Mouse (Mus musculus) yolk sac, embryonic 10.5 days (tissue): ENCODE measurements around the gene Klk1b22.
"Not testable (repeated sequence)": the region's sequence is repeated elsewhere in the genome, so short reads cannot be mapped to it uniquely, and the experiment has no call there.

Source experiments
- DNase-seq: peaks from one replicate; pipeline ENCODE4 v3.0.0-alpha.2; 2017; ENCODE audit warnings: low spot score

The Klk1b22 gene

GRCm38 (mm10) chr7:44112373-44112772 lies at the start of gene Klk1b22:
TSS of gene Klk1b22 (plus strand) at chr7:44112673.
- no peak for DNase-seq

DNA sequence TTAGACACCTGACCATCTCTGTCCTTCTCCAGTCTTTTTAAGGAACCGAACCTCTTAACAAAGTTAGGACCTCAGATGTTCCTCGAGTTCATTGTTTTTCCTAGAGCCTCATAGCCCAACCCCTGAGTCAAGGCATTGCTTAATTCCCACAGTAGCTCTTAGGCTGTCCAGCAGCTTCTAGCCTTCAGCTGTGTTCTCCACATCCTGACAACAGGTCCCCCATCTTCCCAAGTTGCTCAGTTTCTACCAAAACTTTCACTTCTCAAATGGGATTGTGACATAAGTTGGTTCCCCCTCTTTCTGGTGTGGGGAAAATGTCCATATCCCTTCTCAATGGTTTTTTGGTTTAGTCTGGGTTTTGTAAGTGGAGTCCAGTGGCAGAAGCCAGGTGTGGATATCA lies 40.4 kb upstream of the Klk1b22 start:
- no peak for DNase-seq

- DNase-seq: no peak
These were observed 34.8 kb upstream of the Klk1b22 start for GRCm38 (mm10) chr7:44077703-44078102.

- DNase-seq: no peak
These were observed 16.4 kb upstream of the Klk1b22 start for GRCm38 (mm10) chr7:44096111-44096510.

GRCm38 (mm10) chr7:44102028-44102427 lies 10.4 kb upstream of the Klk1b22 start, which contains the start of gene Klk1b21:
TSS of gene Klk1b21 (plus strand) at chr7:44102328.
- DNase-seq: not testable (repeated sequence)

DNA sequence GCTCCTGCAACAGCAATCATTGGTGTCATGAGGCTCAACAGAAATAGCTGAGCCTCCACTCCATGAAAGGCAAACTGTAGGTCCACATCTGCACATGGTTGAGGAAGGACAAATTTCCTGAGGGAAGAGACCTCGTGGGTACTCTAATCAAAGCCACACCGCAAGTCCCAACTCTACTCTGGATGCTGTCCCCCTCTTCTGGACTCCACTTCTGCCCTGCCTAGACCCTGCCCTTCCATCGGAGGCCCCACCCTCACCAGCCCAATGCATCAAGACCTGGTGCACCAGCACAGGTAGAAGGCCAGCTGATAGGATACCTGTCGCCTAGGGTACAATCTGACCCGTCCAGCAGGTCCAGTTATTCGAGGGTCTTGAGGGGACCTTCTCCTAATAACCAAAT lies 11.0 kb downstream of the Klk1b22 start:
- DNase-seq: no peak

DNA sequence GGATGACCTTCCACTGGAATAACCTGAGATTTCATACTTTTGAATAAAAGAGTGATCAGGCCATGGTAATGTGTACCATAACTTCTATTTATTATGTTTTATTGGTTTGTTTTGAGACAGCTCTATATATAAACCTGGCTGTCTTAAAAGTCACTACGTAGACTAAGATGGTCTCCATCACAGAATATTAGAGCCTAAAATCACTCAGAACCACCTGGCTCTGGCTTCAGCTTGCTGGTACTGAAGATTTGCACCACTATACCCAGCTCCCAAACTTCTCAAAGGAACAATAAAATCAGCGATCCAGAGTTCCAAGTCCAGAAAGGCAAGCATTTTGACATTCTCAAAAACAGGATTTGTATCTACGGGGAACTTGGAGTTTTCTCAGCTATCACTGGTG lies 24.0 kb downstream of the Klk1b22 start, which contains the start of gene Klk1b16:
Gene Klk1b16 (plus strand): TSS at position 301 of the 400 bp plus-strand sequence.
- no peak for DNase-seq
